Mouse (Mus musculus) lung, embryonic 16.5 days (tissue): ENCODE data around the gene Lypla2. TPM values are rescaled to one million over a fixed set of nuclear protein-coding genes. Genes with fewer than 3 reads are reported as not detected.
A peak's percentile ranks its signal among the peaks of the same experiment; 100 is the strongest.

Experiments used
- ATAC-seq: fragments of 200-750 bp; cut with Nextera tagmentation; 2 replicates; pipeline ENCODE4 v1.8.0; 2017; ENCODE audit warnings: low read depth, mild to moderate bottlenecking, moderate library complexity
- H3K27ac ChIP-seq: fragments of 300-500 bp; sonication (generic); 2 replicates; pipeline ENCODE4 v1.5.1; 2014; ENCODE audit warnings: mild to moderate bottlenecking, control low read depth, low read length
- H3K27me3 ChIP-seq: fragments of 300-500 bp; sonication (generic); 2 replicates; pipeline ENCODE4 v1.6.1; 2014; ENCODE audit warnings: low read depth, low read length, mixed read lengths; ENCODE audit not compliant: control insufficient read depth, insufficient read depth
- H3K36me3 ChIP-seq: fragments of 300-500 bp; sonication (generic); 2 replicates; pipeline ENCODE4 v1.6.1; 2014; ENCODE audit warnings: low read length; ENCODE audit not compliant: control insufficient read depth, insufficient read depth
- H3K4me1 ChIP-seq: fragments of 300-500 bp; sonication (generic); replicated peaks from 2 replicates; pipeline ENCODE4 v1.6.1; 2014; ENCODE audit warnings: low read length, mixed read lengths; ENCODE audit not compliant: control insufficient read depth, insufficient read depth
- H3K4me2 ChIP-seq: fragments of 300-500 bp; sonication (generic); 2 replicates; pipeline ENCODE4 v1.6.1; 2014; ENCODE audit warnings: low read depth, low read length, control low read depth
- H3K4me3 ChIP-seq: fragments of 300-500 bp; sonication (generic); 2 replicates; pipeline ENCODE4 v1.5.1; 2014; ENCODE audit warnings: mild to moderate bottlenecking, low read length, control low read depth
- H3K9ac ChIP-seq: fragments of 300-500 bp; sonication (generic); 2 replicates; pipeline ENCODE4 v1.6.1; 2014; ENCODE audit warnings: low read length, control low read depth
- H3K9me3 ChIP-seq: fragments of 300-500 bp; sonication (generic); 2 replicates; pipeline ENCODE4 v1.6.1; 2016; ENCODE audit warnings: low read length; ENCODE audit not compliant: control insufficient read depth
- WGBS: fragments of 180-500 bp; shearing (Covaris S2); extraction: QIAGEN DNeasy Blood & Tissue Kit; methylation state at CpG from one replicate; pipeline ENCODE4 v1.1.7; 2014; 5-methylcytosine and 5-hydroxymethylcytosine counted together
- polyA plus RNA-seq: library from polyadenylated mRNA; unstranded; fragments of >200 nt; fragmentation: Nextera tagmentation; extraction: Ambion mirVana; gene quantifications from 2 replicates; pipeline ENCODE4 v1.2.1, GENCODE M21; 2015

Gene Lypla2
- polyA plus RNA-seq, 1 experiment from 2014 or later, result 110 TPM

GRCm38 (mm10) chr4:135955886-135956285 is 16.5 kb downstream of the Lypla2 start:
- H3K27ac ChIP-seq, result no peak overlapping the region
- peaks cover 20% of the 10 kb centered on the region for H3K36me3 ChIP-seq
- no peak for ATAC-seq
- H3K4me1 ChIP-seq, result no peaks in the 10 kb centered on the region
- H3K9ac ChIP-seq, result no peak overlapping the region
- H3K27me3 ChIP-seq, result no peaks in the 10 kb centered on the region
- WGBS, result 81% methylated on average over 9 of the region's 9 CpGs
- H3K9me3 ChIP-seq, result peaks cover 5% of the 10 kb centered on the region
- no peak overlapping the region for H3K4me2 ChIP-seq
- H3K4me3 ChIP-seq, result no peak overlapping the region

GRCm38 (mm10) chr4:135954241-135954640 is 18.2 kb downstream of the Lypla2 start:
- Histone ChIP-seq H3K27ac (no peak overlapping the region), H3K9ac (no peak overlapping the region), H3K27me3 (no peaks in the 10 kb centered on the region), H3K36me3 (peaks cover 17% of the 10 kb centered on the region), H3K4me3 (no peak overlapping the region), H3K4me2 (no peak overlapping the region), H3K9me3 (peaks cover 5% of the 10 kb centered on the region), H3K4me1 (0 out of 2 replicates have a peak, but pooled peaks cover 3% of the 10 kb centered on the region)
- 11% methylated on average over 2 of the region's 2 CpGs for WGBS
- peak; percentile 48; the same call in 1 of the 2 replicates for ATAC-seq

- H3K9ac ChIP-seq, result no peak overlapping the region
- H3K9me3 ChIP-seq, result peaks cover 5% of the 10 kb centered on the region
- WGBS, result 78% methylated on average over 3 of the region's 3 CpGs
- peaks cover 13% of the 10 kb centered on the region for H3K36me3 ChIP-seq
- no peak overlapping the region for H3K27ac ChIP-seq
- ATAC-seq, result no peak
- no peak overlapping the region for H3K4me3 ChIP-seq
- no peaks in the 10 kb centered on the region for H3K27me3 ChIP-seq
- 0 out of 2 replicates have a peak, but pooled peaks cover 3% of the 10 kb centered on the region for H3K4me1 ChIP-seq
- no peak overlapping the region for H3K4me2 ChIP-seq
Observed at GRCm38 (mm10) chr4:135953179-135953578, 19.2 kb downstream of the Lypla2 start.

GRCm38 (mm10) chr4:135951505-135951904 is 20.9 kb downstream of the Lypla2 start:
- whole genome bisulfite sequencing, result 90% methylated on average over 3 of the region's 3 CpGs
- H3K27me3 ChIP-seq, result no peaks in the 10 kb centered on the region

GRCm38 (mm10) chr4:135950365-135950764 is 22.1 kb downstream of the Lypla2 start:
- Histone ChIP-seq H3K4me1 (peaks cover 12% of the 10 kb centered on the region; the same call in 1 of the 2 replicates), H3K9ac (no peak overlapping the region), H3K4me2 (no peak overlapping the region), H3K27me3 (no peaks in the 10 kb centered on the region), H3K36me3 (peaks cover 11% of the 10 kb centered on the region), H3K9me3 (peaks cover 5% of the 10 kb centered on the region), H3K27ac (no peak overlapping the region), H3K4me3 (no peak overlapping the region)
- 69% methylated on average over 6 of the region's 6 CpGs for WGBS
- no peak for ATAC-seq

More at GRCm38 (mm10) chr4:135951505-135951904, 20.9 kb downstream of the Lypla2 start:
- Histone ChIP-seq H3K4me2 (no peak overlapping the region), H3K27ac (no peak overlapping the region), H3K9ac (no peak overlapping the region), H3K9me3 (peaks cover 5% of the 10 kb centered on the region), H3K4me1 (0 out of 2 replicates have a peak, but pooled peaks cover 7% of the 10 kb centered on the region), H3K4me3 (no peak overlapping the region), H3K36me3 (peaks cover 13% of the 10 kb centered on the region)
- ATAC-seq, result no peak

- 45% methylated on average over 6 of the region's 6 CpGs for WGBS
- Histone ChIP-seq H3K36me3 (peaks cover 11% of the 10 kb centered on the region), H3K4me1 (peaks cover 12% of the 10 kb centered on the region; the same call in 1 of the 2 replicates), H3K9me3 (peaks cover 5% of the 10 kb centered on the region), H3K4me3 (no peak overlapping the region), H3K27me3 (no peaks in the 10 kb centered on the region), H3K4me2 (no peak overlapping the region), H3K9ac (no peak overlapping the region), H3K27ac (no peak overlapping the region)
- no peak for ATAC-seq
Observed at GRCm38 (mm10) chr4:135949911-135950310, 22.5 kb downstream of the Lypla2 start.

GRCm38 (mm10) chr4:135949475-135949874 is 23.0 kb downstream of the Lypla2 start:
- 71% methylated on average over 10 of the region's 10 CpGs for WGBS

GRCm38 (mm10) chr4:135948142-135948541 is 24.3 kb downstream of the Lypla2 start:
- peaks cover 12% of the 10 kb centered on the region; the same call in 1 of the 2 replicates for H3K4me1 ChIP-seq
- H3K36me3 ChIP-seq, result peaks cover 11% of the 10 kb centered on the region
- H3K4me3 ChIP-seq, result no peak overlapping the region
- ATAC-seq, result no peak
- H3K27ac ChIP-seq, result no peak overlapping the region
- H3K9me3 ChIP-seq, result peaks cover 5% of the 10 kb centered on the region
- 80% methylated on average over 8 of the region's 8 CpGs for WGBS
- H3K4me2 ChIP-seq, result no peak overlapping the region
- H3K27me3 ChIP-seq, result no peaks in the 10 kb centered on the region
- H3K9ac ChIP-seq, result no peak overlapping the region

More at GRCm38 (mm10) chr4:135949475-135949874, 23.0 kb downstream of the Lypla2 start:
- peaks cover 12% of the 10 kb centered on the region; the same call in 1 of the 2 replicates for H3K4me1 ChIP-seq
- no peak for ATAC-seq
- H3K36me3 ChIP-seq, result peaks cover 11% of the 10 kb centered on the region
- no peak overlapping the region for H3K4me2 ChIP-seq
- no peak overlapping the region; the same call in 1 of the 2 replicates for H3K27ac ChIP-seq
- H3K9me3 ChIP-seq, result peaks cover 5% of the 10 kb centered on the region
- no peaks in the 10 kb centered on the region for H3K27me3 ChIP-seq
- no peak overlapping the region for H3K9ac ChIP-seq
- H3K4me3 ChIP-seq, result no peak overlapping the region

GRCm38 (mm10) chr4:135946659-135947301 is 25.6 kb downstream of the Lypla2 start:
- peak overlapping the region; percentile 62 for H3K27ac ChIP-seq
- ATAC-seq, result peak; percentile 43
- H3K9me3 ChIP-seq, result peaks cover 5% of the 10 kb centered on the region
- peak overlapping the region; percentile 80 for H3K4me2 ChIP-seq
- H3K36me3 ChIP-seq, result peaks cover 10% of the 10 kb centered on the region
- peak overlapping the region; percentile 87 for H3K9ac ChIP-seq
- no peaks in the 10 kb centered on the region for H3K27me3 ChIP-seq
- H3K4me3 ChIP-seq, result peak overlapping the region; percentile 92
- peaks cover 12% of the 10 kb centered on the region; the same call in 1 of the 2 replicates for H3K4me1 ChIP-seq
- under 1% methylated on average over 28 of the region's 28 CpGs for WGBS
